Mouse (Mus musculus) left cerebral cortex, postnatal 14 days (tissue): Measurements from ENCODE around the gene Naa38. TPM values are rescaled to one million over a fixed set of nuclear protein-coding genes. Genes with fewer than 3 reads are reported as not detected.

Source experiments
- DNase-seq, 2 experiments: peaks; one replicate each; pipeline ENCODE4 v3.0.0; 2021 to 2022; ENCODE audit warnings: low spot score in 2 of 2, mixed read lengths in 1 of 2
- intact Hi-C: fragments of 180-260 bp; cut with DNase I; formaldehyde crosslinking; loops from one replicate; pipeline ENCODE4 v1.15.1; 2025
- total RNA-seq, 2 experiments: library from RNA; stranded (reverse); gene quantifications; 2 replicates each; pipeline ENCODE4 v1.2.3; 2021

The Naa38 gene
- total RNA-seq, 2 experiments from 2014 or later, result 92.0 to 106 TPM

DNA sequence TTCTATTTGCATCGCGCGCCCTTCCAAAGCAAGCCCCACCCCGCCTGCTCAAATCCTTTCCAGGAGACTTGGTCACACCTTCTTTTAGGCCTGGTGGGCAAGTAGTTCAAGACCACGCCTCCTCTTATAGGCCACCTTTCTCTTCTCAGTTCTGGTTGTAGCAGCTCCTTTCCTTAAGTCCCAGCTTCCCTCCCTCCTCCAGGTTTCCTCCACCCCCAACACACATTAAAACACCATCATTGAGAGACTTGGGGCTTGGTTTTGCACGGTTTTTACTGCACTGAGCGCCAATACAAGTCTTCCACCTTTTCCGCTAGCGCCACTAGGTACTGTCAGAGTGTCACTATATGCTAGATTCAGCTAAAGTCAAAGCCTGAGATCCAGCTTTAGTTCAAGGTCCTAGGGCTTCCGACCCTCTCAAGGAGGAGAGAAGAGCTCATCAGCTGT is 25.3 kb downstream of the Naa38 start:
- no peak for DNase-seq
- intact Hi-C loops, result no loop called here

DNA sequence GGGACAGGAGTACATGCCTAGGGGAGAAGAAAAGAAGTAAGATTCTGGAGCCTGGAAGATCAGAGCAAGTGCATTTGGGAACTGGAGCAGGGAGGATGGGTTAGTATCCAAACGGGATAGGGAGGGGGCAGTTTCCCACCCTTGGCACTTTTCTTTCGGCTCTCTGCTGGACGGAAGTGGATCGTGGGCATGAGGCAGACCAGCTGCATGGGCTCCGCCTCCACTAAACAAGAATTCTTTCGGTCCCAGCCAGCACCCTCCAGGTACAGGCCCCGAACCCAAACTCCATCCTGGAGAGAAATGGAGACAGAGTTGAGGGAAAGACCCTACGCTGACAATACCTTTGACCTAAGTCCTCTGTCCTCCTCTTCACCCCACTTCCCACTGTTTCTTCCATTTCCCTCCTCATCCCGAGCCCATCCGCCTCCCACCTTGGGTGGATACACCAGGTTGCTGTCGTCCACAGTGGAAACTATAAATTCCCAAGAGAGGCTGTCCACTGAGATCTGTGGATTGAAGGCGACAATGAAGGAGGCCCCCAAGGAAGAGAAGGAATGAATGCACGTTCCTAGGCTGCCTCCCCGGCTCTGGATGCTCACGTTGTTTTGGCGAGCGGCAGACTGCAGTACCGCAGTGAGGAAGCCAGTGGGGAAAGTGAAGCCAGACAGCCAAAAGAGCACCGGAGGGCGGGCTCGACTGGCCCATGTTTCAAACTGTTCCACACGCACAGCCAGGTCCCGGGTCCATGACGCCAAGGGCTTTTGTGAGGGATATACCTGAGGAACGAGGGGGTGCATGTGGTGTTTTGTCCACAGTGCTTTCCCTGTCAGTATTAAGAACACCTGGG is 26.1 kb downstream of the Naa38 start:
- no peak for DNase-seq
- intact Hi-C loops, result no loop called here

DNA sequence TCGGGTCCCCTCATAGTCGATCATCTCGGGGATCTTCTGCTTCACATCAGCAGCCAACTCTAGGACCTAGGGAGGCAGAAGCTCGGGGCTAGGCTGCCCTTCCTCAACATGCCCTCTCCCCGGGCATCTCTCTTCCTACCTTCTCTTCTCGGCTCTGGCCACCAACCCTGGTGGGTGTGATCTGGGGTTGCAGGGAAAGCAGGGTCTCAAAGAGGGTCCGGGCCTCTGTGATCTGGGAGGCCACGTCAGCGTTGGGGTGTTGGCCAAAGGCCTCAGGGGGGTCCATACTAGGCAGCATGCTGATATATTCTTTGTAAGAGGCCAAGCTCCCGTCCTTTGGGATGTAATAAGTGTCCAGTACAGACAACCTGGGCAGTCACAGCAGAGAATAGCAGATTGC is 27.6 kb downstream of the Naa38 start:
- no peak for DNase-seq
- intact Hi-C loops, result no loop called here

DNA sequence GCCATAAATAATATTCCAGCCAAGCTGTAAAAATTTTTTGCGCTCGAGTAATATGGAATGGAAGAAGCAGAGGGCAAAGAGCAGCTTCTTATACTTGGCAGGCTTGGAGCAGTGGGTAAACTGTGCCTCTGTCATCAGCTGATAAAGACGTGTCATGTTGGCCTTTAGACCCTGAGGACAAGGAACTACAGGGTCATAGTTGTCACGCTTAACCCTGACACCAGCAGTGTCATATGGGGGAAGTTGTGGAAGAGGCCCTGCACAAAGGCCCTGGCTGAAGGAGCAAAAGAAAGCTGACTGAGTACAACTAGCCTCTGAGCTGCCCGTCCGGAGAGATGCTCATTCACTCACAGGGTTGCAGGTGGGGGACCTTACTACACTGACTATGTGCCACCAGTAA is 28.6 kb downstream of the Naa38 start:
- intact Hi-C loops, result no loop called here
- no peak for DNase-seq

- DNase-seq, result no peak
- intact Hi-C loops, result no loop called here
These were observed 31.0 kb downstream of the Naa38 start for GRCm38 (mm10) chr11:69426246-69426645.

DNA sequence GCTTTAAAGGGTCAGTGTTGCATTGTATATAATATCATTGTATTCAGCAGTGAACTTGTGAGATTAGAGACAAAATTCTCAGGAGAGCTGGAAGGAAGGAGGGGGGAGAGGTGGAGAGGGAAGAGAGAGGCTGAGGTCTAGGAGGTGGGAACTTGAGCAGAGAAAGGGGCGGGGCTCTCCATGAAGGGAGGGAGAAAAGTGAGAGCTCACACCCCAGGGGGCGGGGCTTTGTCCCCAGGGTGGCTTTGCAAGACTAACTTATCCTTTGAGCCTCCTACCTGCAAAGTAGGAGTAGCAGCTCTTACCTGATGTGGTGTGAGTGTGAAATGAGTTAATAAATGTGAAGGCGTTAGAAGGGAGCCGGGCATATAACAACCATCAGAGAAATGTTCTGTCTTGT is 33.5 kb downstream of the Naa38 start:
- intact Hi-C loops, result no loop called here
- no peak for DNase-seq

DNA sequence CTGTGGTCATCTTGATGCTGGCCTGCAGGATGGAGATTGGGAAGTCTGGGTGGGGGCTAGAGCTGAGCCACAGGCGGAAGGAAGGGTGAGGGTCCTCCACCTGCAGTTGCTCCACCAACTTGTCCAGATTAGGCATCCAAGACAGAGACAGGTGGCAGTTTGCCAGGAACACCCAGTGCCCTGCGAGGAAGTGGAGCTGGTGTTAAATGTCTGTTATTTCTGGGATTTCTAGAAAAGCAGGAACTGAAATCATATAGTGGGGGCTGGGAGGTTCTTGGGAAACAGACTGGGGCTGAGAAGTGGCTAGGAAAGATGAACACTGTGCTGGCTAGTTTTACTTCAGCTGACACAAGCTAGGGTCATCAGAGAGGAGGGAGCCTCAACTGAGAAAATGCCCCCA is 34.0 kb downstream of the Naa38 start:
- intact Hi-C loops, result no loop called here
- peak; percentile 64 to 67 for DNase-seq

DNA sequence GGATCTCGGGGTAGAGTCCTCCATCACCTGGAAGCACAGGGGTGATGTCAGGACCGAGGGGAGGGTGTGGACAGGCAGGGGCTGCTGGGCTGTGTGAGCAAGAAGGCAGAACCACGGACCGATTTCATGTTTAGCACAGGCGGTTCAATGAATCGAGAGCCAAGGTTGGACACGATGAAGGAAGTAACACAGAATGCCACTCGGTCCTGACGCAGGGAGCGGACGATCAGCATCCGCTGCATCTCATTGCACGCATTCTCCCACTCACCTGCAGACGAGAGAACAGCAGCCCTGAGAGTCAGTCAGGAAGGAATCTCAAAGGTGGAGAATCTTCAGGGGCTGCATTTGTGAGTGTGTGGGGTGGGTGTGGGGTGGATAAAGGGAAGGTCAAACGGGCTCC is 35.3 kb downstream of the Naa38 start:
- DNase-seq, result no peak
- intact Hi-C loops, result loop anchor here (5.0 kb wide), 2 partner anchors 33 to 82 kb away; partner anchors contain the start of genes Cyb5d1, Naa38 and Tmem88

- peak; percentile 80 to 91 for DNase-seq
These were observed 36.7 kb downstream of the Naa38 start for GRCm38 (mm10) chr11:69431829-69432639.

DNA sequence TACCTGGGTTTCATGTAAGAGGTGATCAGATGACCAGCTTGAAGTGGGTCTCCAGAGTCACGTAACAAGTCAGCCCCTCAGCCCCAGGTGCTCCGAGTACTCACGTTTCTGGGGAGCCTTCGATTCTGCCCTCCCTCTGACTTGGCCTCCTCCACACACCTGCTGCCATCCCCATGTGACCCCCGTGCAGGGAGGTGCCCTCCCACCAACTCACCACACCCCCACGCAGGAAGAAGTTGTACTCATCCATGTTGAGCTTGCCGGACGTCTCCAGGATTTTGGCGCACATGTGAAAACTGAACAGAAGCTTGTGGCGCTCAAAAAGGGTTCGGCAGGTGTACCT is 37.3 kb downstream of the Naa38 start:
- intact Hi-C loops, result loop anchor here (5.0 kb wide), 2 partner anchors 35 to 80 kb away; partner anchors contain the start of genes Cyb5d1, Naa38 and Tmem88
- DNase-seq, result no peak

More at GRCm38 (mm10) chr11:69431829-69432639, 36.7 kb downstream of the Naa38 start:
- intact Hi-C loops, result loop anchor here (5.0 kb wide), 2 partner anchors 35 to 80 kb away; partner anchors contain the start of genes Cyb5d1, Naa38 and Tmem88

GRCm38 (mm10) chr11:69433189-69433588 is 37.9 kb downstream of the Naa38 start:
- intact Hi-C loops, result loop anchor here (5.0 kb wide), 2 partner anchors 36 to 79 kb away; partner anchors contain the start of genes Cyb5d1, Naa38 and Tmem88
- no peak for DNase-seq

- DNase-seq, result no peak
- intact Hi-C loops, result no loop called here
These were observed 42.0 kb downstream of the Naa38 start for GRCm38 (mm10) chr11:69437291-69437690.

DNA sequence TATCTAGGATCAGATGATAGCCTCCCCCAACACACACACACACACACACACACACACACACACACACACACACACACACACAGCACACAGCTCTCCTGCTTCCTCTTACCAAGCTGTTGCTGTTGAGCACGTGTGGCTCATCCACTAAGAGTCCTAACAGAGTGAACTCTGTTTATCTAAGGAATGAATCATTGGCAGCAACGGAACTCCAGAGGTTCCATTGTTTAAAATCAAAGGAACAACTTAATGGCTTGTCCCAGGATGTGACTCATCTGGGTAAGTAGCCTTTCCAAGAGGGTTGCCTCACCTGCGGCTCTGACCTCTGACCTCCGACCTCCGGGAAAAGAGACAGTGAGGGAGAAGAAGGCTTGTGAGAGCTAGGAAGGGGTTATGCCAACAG is 48.0 kb downstream of the Naa38 start:
- intact Hi-C loops, result no loop called here
- DNase-seq, result no peak

Other genes starting within 250 kb of the Naa38 start
- gene Alox12b, start 238.5 kb upstream of the Naa38 start, total RNA-seq, result 1 to 10 TPM; 1.5 to 1.9 TPM
- 1 to 10 TPM; 3.7 to 4.1 TPM for gene Alox8, start 197.6 kb upstream of the Naa38 start, total RNA-seq
- gene Gucy2e, start 158.5 kb upstream of the Naa38 start, total RNA-seq, result under 1 TPM; 0.40 to 0.80 TPM
- 10 to 100 TPM; 13.4 to 16.1 TPM for gene Cntrob, start 71.7 kb upstream of the Naa38 start, total RNA-seq
- 10 to 100 TPM; 60.1 to 67.7 TPM for gene Trappc1, start 71.5 kb upstream of the Naa38 start, total RNA-seq
- 10 to 100 TPM; 30.8 to 36.9 TPM for gene Kcnab3, start 69.2 kb upstream of the Naa38 start, total RNA-seq
- 100 to 1,000 TPM in 1 of 2 experiments, 10 to 100 TPM in 1; 95.7 to 101 TPM for gene Rnf227, start 55.0 kb upstream of the Naa38 start, total RNA-seq
- gene Chd3, start 26.1 kb upstream of the Naa38 start, total RNA-seq, result 100 to 1,000 TPM; 531 to 563 TPM
- gene Cyb5d1, start 144 bp downstream of the Naa38 start, total RNA-seq, result 10 to 100 TPM; 36.8 to 42.0 TPM
- 1 to 10 TPM; 2.6 to 2.9 TPM for gene Tmem88, start 2.7 kb downstream of the Naa38 start, total RNA-seq
- 10 to 100 TPM; 33.0 to 33.3 TPM for gene Kdm6b, start 18.2 kb downstream of the Naa38 start, total RNA-seq
- gene Dnah2, start 153.6 kb downstream of the Naa38 start, total RNA-seq, result 1 to 10 TPM; 3.5 to 3.6 TPM
- 100 to 1,000 TPM in 1 of 2 experiments, 10 to 100 TPM in 1; 71.8 to 100 TPM for gene Efnb3, start 164.7 kb downstream of the Naa38 start, total RNA-seq
- 1 to 10 TPM; 6.9 to 8.3 TPM for gene Wrap53, start 184.8 kb downstream of the Naa38 start, total RNA-seq
- 10 to 100 TPM; 21.2 to 21.9 TPM for gene Trp53, start 184.9 kb downstream of the Naa38 start, total RNA-seq
- gene Atp1b2, start 210.5 kb downstream of the Naa38 start, total RNA-seq, result 100 to 1,000 TPM; 451 to 452 TPM
- not detected for gene Shbg, start 222.4 kb downstream of the Naa38 start, total RNA-seq
- gene Sat2, start 226.5 kb downstream of the Naa38 start, total RNA-seq, result 10 to 100 TPM in 1 of 2 experiments, 1 to 10 TPM in 1; 9.9 to 10.2 TPM
- 100 to 1,000 TPM; 107 TPM for gene Fxr2, start 237.5 kb downstream of the Naa38 start, total RNA-seq